9 mouse cellular contexts compared by ENCODE assay signal in the genomic region with DNA sequence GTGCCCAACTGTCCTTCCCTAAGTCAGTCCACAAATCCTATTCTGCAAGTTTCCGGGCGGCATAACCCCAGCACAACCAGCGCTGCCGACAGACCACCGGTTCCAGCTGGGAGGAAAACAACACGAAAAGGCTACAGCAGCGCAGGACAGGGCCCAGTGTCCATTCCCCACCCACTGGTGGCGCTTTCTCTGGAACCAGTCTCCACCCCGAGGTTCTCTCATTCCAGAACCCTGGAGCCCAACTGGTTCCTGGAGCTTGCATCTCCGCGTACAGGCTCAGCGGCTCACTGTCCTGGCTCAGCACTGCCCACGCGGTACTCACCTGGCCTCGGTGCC. TPM values are rescaled to one million over a fixed set of nuclear protein-coding genes. Genes with fewer than 3 reads are reported as not detected.
DNase-seq lines count a peak whose midpoint lies in the region; ATAC-seq and TF ChIP-seq lines count a peak whose summit lies in the region.
"Had no signal": no experiment of that assay in that cellular context is flagged by ENCODE, and none has a peak within 500 bp of the region (broad histone marks: within the 10 kb centered on the region; RNA-seq: fewer than 3 reads in every experiment).

A gene (plus strand): TSS at position 290 of the 336 bp plus-strand sequence.

- H3K4me1 ChIP-seq in heart, embryonic 11.5 days (ENCODE audit: control insufficient read depth, insufficient read depth, low read length) = peaks cover 27% of the 10 kb centered on the region
- peaks cover 43% of the 10 kb centered on the region for H3K4me1 ChIP-seq in E14TG2a.4 (replicated peaks; ENCODE audit: low read depth, low read length)
- peaks cover 59% of the 10 kb centered on the region for H3K4me1 ChIP-seq in forebrain, embryonic 15.5 days
- H3K4me1 ChIP-seq in limb, embryonic 12.5 days (replicated peaks) = peaks cover 42% of the 10 kb centered on the region
- H3K4me1 ChIP-seq in stomach, postnatal 0 days (replicated peaks; ENCODE audit: control insufficient read depth, insufficient read depth) = peaks cover 8% of the 10 kb centered on the region; the same call in 1 of the 2 replicates

- TF ChIP-seq CTCF in E14TG2a.4 (conservative IDR thresholded peaks at IDR 0.05; ENCODE audit: low read length) = no peak
- TF ChIP-seq CTCF in stomach, postnatal 0 days (IDR thresholded peaks at IDR 0.05; ENCODE audit: low read depth) = no peak

- no peak for ATAC-seq in heart, embryonic 11.5 days (replicated peaks; ENCODE audit: insufficient number of reproducible peaks, low FRiP score, low TSS enrichment)
- ATAC-seq in forebrain, embryonic 15.5 days (replicated peaks) = no peak
- ATAC-seq in limb, embryonic 12.5 days (ENCODE audit: insufficient number of reproducible peaks, insufficient read depth, low FRiP score, low TSS enrichment, low read depth) = no peak
- peak; percentile 30 for ATAC-seq in stomach, postnatal 0 days (ENCODE audit: low FRiP score, low TSS enrichment)

- WGBS in heart, embryonic 11.5 days (ENCODE audit: insufficient replicate concordance) = 3% methylated on average over 15 of the region's 15 CpGs
- under 1% methylated on average over 15 of the region's 15 CpGs for WGBS in forebrain, embryonic 15.5 days
- WGBS in limb, embryonic 12.5 days = 2% methylated on average over 15 of the region's 15 CpGs
- 2% methylated on average over 15 of the region's 15 CpGs for WGBS in stomach, postnatal 0 days

- H3K4me3 ChIP-seq in heart, embryonic 11.5 days (ENCODE audit: low read depth, low read length) = peak within 1 kb of the TSS; percentile 72
- H3K4me3 ChIP-seq in E14TG2a.4 (replicated peaks; ENCODE audit: low read length) = peak within 1 kb of the TSS; percentile 85
- H3K4me3 ChIP-seq in forebrain, embryonic 15.5 days = peak within 1 kb of the TSS; percentile 77
- peak within 1 kb of the TSS; percentile 62 for H3K4me3 ChIP-seq in limb, embryonic 12.5 days (replicated peaks)
- H3K4me3 ChIP-seq in stomach, postnatal 0 days (ENCODE audit: low read depth, low read length) = peak within 1 kb of the TSS; percentile 56

- H3K9me3 ChIP-seq in heart, embryonic 11.5 days (replicated peaks; ENCODE audit: control insufficient read depth, low read length) = no peaks in the 10 kb centered on the region
- H3K9me3 ChIP-seq in E14TG2a.4 (ENCODE audit: low read length) = no peaks in the 10 kb centered on the region
- no peaks in the 10 kb centered on the region for H3K9me3 ChIP-seq in forebrain, embryonic 15.5 days
- no peaks in the 10 kb centered on the region for H3K9me3 ChIP-seq in limb, embryonic 12.5 days
- H3K9me3 ChIP-seq in stomach, postnatal 0 days (ENCODE audit: control insufficient read depth, low read length) = no peaks in the 10 kb centered on the region

- H3K36me3 ChIP-seq in heart, embryonic 11.5 days (ENCODE audit: control insufficient read depth, insufficient read depth, low read length) = no peaks in the 10 kb centered on the region
- peaks cover 8% of the 10 kb centered on the region for H3K36me3 ChIP-seq in E14TG2a.4 (ENCODE audit: insufficient read depth, low read length)
- H3K36me3 ChIP-seq in forebrain, embryonic 15.5 days = no peaks in the 10 kb centered on the region
- no peaks in the 10 kb centered on the region for H3K36me3 ChIP-seq in limb, embryonic 12.5 days
- no peaks in the 10 kb centered on the region for H3K36me3 ChIP-seq in stomach, postnatal 0 days (ENCODE audit: control insufficient read depth, insufficient read depth, low read length)

- peaks cover 70% of the 10 kb centered on the region for H3K27me3 ChIP-seq in heart, embryonic 11.5 days (ENCODE audit: control insufficient read depth, insufficient read depth, low read length)
- peaks cover 80% of the 10 kb centered on the region for H3K27me3 ChIP-seq in E14TG2a.4 (ENCODE audit: insufficient read depth, low read length)
- H3K27me3 ChIP-seq in forebrain, embryonic 15.5 days = peaks cover 41% of the 10 kb centered on the region
- H3K27me3 ChIP-seq in limb, embryonic 12.5 days = peaks cover 92% of the 10 kb centered on the region
- peaks cover 29% of the 10 kb centered on the region for H3K27me3 ChIP-seq in stomach, postnatal 0 days (ENCODE audit: control insufficient read depth, insufficient read depth, low read length)

- no peak for DNase-seq in heart, adult 11 months
- DNase-seq in stomach, postnatal 0 days (ENCODE audit: low spot score) = no peak
- no peak for DNase-seq in cerebellum, postnatal 36 days
- no peak for DNase-seq in gastrocnemius, adult 8-10 months (ENCODE audit: low spot score in 2 of 2)

- no peak within 1 kb of the TSS for H3K27ac ChIP-seq in heart, embryonic 11.5 days (ENCODE audit: low read depth, low read length)
- peak within 1 kb of the TSS; percentile 69 for H3K27ac ChIP-seq in forebrain, embryonic 15.5 days (replicated peaks)
- H3K27ac ChIP-seq in limb, embryonic 12.5 days = no peak within 1 kb of the TSS
- no peak within 1 kb of the TSS for H3K27ac ChIP-seq in stomach, postnatal 0 days (replicated peaks)

- no peak for TF ChIP-seq EP300 in stomach, postnatal 0 days (optimal IDR thresholded peaks at IDR 0.05)

- peak within 1 kb of the TSS; percentile 100 for H3K4me2 ChIP-seq in heart, embryonic 11.5 days
- H3K4me2 ChIP-seq in forebrain, embryonic 15.5 days (replicated peaks) = peak within 1 kb of the TSS; percentile 93
- peak within 1 kb of the TSS; percentile 96 for H3K4me2 ChIP-seq in limb, embryonic 12.5 days
- H3K4me2 ChIP-seq in stomach, postnatal 0 days (replicated peaks; ENCODE audit: low read depth) = peak within 1 kb of the TSS; percentile 95

- H3K9ac ChIP-seq in heart, embryonic 11.5 days (ENCODE audit: low read depth, low read length) = peak within 1 kb of the TSS; percentile 56; the same call in 1 of the 2 replicates
- peak within 1 kb of the TSS; percentile 60 for H3K9ac ChIP-seq in forebrain, embryonic 15.5 days (replicated peaks)
- peak within 1 kb of the TSS; percentile 54 for H3K9ac ChIP-seq in limb, embryonic 12.5 days (replicated peaks)
- 0 out of 2 replicates have a peak within 1 kb of the TSS, but pooled peaks have one; percentile 27 for H3K9ac ChIP-seq in stomach, postnatal 0 days (ENCODE audit: low read length)

RNA-seq across cellular contexts. Expression of the gene that starts here (rescaled TPM):
- 0.21 and 0.24 TPM in 2 replicates for polyA plus RNA-seq in heart, embryonic 11.5 days (2014; fragmentation: Nextera tagmentation; extraction: Ambion mirVana)
- 21.5 and 21.8 TPM in 2 replicates for polyA plus RNA-seq in forebrain, embryonic 15.5 days (2015; fragmentation: Nextera tagmentation; extraction: Ambion mirVana)
- polyA plus RNA-seq in limb, embryonic 12.5 days (2016; fragmentation: Nextera tagmentation; extraction: Ambion mirVana) = 1.0 and 1.2 TPM in 2 replicates
- polyA plus RNA-seq in stomach, postnatal 0 days (2015; fragmentation: Nextera tagmentation; extraction: Ambion mirVana) = 0.13 TPM in 2 replicates
- total RNA-seq in gastrocnemius, adult 8-10 months (2022) = under 1 TPM; 0.19 to 0.34 (median 0.28) TPM
- total RNA-seq: CH12.LX had no signal

Comparison
In these comparisons a context has a peak if more than half of its experiments do, and no peak if none do; other contexts are left out.
1. RNA of the gene that starts here (polyA plus RNA-seq): 21.5 to 21.8 TPM in forebrain, embryonic 15.5 days; 1.0 to 1.2 TPM in limb, embryonic 12.5 days, 0.21 to 0.24 TPM in heart, embryonic 11.5 days and 0.13 TPM in stomach, postnatal 0 days; every median in the first group is over 10 times any median in the second.
2. Peak in ATAC-seq, H3K4me3 ChIP-seq, H3K9ac ChIP-seq and H3K4me2 ChIP-seq in stomach, postnatal 0 days; RNA of the gene not detected or under 1 TPM.
3. Peak in every context shown above with its lines, with median percentiles within 50 percentile points of each other: H3K4me2 ChIP-seq, H3K4me3 ChIP-seq and H3K9ac ChIP-seq.